Mouse (Mus musculus) brain, embryonic 18.5 days (tissue): ENCODE measurements around the gene Nras.

Experiments
- DNase-seq: peaks from one replicate; pipeline ENCODE4 v3.0.0-alpha.2; 2012; ENCODE audit warnings: low read depth, low spot score

Gene Nras

GRCm38 (mm10) chr3:103098662-103099061, 40.6 kb downstream of the Nras start:
- DNase-seq, result no peak

DNA sequence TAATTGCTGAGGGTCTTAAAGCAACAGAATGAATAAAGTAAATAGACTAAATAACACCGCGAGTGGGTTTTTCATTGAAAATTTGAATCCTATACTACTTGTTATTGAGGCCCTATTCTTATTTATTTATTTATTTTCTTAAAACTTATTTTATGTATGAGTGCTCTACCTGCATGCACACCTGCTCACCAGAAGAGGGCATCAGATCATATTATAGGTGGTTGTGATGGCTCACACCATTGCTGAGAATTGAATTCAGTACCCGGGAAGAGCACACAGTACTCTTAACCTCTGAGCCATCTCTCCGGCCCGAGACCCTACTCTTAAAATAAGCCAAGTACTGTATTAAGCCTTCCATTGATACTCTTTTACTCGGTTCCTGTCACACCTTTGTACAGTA, 41.6 kb downstream of the Nras start:
- DNase-seq, result no peak

DNA sequence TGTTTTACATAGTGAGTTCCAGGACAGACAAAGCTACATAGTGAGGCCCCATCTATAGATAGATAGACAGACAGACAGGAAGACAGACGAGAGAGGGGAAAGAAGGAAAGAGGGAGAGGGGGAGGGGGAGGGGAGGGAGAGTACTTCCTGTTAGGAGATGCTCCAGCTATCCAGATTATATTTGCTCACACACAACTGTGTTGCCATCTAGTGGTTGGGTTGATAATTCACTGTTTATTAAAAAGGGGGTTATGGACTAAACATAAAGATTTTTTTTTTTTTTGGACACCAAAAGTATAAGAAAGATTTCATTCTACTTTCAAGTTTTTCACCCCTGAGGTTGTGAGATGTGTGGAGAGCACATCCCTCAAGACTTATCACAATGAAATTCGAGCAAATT, 42.6 kb downstream of the Nras start:
- no peak for DNase-seq

DNA sequence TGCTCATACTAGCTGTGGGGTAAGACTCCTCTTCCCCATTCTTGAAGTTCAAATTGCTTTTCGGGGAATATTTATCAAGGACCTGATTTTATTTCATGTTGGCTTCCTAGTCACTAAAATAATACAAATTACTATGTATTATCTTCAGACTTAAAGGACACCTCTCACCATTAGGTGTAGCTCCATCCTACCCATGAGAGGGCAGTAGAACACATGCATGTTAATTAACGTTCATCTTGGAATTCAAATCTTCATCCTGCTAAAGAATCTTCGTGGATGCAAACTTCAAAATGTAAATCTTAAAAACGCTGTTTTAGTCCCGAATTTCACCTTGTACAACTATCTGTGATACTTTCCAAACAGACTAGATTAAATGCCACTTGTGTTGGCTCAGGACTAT, 43.1 kb downstream of the Nras start:
- DNase-seq, result no peak

DNA sequence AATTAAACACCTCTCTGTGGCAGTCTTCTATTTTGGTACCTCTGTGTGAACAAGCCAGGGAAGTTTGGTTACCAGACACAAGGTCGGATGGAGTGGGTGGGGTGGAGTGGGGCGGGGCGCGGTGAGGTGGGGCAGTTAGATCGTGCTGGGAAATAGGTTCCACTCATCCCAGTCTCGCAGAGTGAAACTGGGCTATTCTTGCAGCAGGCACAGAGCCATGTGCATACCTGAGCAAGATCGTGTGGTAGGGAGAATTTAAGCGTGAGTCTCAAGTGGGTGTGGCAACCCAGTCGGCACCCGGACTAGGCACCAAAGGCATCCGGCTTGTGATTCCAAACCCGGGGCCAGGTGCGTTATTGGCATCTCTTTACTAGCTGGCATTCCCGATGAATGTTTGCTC, 43.8 kb downstream of the Nras start:
- no peak for DNase-seq

DNA sequence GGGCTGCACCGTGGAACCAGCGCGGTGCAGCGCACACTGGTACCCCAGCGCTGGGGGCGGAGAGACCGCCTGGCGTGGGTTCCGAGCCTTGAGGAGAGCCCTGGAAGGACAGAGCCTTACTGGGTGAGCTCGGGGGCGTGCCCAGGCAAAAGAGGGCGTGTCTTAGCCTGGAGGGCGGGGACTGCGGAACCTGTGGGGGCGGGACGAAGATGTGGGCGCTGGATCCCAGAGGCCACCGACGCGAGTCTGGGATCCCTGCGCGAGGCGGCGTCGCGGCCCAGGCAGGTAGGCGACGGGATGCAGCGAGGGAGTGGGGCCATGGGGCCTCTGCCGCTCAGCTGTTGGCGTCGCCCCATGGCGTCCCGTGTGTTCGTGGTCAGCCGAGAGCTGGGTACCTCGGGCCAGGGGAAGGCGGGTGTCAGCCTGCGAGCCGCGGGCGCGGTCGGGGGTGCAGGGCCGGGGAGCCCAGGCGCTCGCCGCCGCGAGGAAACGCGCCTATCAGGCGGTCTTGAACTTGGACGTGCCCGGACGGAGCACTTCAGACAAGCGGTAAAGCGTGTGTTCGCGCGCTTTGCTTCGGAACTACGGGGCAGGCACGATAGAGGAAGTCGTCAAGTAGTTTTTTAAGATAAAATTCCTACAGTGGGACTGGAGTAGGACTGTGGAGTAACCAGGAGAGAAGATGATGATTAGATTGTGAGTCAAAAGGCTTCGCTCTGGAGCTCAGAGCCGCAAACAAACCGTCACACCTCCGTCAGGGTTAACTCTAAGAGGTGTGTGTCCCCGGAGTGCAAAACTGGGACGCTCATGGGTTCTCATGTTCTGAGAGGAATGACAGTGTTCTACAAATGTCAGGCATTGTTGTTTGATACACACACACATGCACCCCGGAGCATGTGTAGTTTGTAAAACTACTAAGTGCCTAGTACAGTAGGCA, 44.6 kb downstream of the Nras start, which contains the start of gene Dennd2c:
Gene Dennd2c, plus strand, starts transcription at position 151 of the 937 bp plus-strand sequence.
- no peak for DNase-seq

DNA sequence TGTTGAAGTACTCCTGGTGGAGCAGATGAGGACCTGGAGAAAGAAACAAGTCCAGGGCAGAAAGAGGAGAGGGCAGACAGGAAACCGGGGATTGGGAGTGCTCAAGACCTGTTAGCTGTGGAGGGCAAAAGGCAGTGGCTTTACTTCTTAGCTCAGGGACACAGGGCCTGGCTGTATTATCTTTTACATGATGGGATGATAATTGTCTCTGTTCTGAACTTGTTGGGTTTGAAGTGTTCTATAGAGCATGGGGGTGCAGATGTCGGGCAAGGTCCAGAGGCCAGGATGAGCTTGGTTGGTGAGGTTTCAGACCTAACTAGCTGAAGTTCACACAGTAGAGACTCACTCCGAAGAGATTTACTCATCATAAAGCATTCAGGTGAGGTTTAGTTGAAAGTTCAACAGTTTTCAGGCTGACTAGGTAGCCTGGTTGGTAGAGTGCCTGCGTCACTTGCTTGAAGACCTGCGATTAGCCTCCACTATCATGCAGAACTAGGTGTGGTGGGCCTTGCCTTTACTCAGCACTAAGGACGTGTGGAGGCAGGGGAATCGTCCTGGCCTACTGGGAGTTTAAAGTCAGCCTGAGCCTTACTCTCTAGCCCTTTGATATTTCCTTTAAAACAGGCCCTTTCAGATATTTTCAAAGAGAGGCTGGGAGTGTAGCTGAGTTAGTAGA, 49.6 kb downstream of the Nras start:
- no peak for DNase-seq

DNA sequence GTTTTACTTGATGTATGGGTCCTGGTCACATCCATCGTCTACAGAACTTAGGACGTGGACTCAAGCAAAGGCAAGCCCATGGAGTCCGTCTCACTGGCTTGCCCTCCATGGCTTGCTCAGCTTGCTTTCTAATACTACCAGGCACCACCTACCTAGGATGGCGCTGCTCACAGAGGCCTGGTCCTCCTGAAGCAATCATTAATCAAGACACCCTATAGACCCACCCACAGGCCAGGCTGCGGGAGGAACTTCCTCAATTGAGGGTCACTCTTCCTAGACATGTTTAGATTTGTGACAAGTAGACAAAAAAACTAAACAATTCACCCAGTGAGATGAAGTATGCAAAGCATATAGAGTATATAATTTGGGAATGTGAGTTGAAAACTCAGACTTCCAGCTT, 54.1 kb downstream of the Nras start:
- no peak for DNase-seq
